Mouse (Mus musculus): ENCODE data around the gene Gcg. TPM values are rescaled to one million over a fixed set of nuclear protein-coding genes. Genes with fewer than 3 reads are reported as not detected.

Gene Gcg
- not detected for polyA plus RNA-seq (2017; shearing (Covaris generic))

GRCm38 (mm10) chr2:62483550-62483949, at the start of gene Gcg:
Gcg (minus strand) TSS chr2:62483650.

Other genes with a start within 250 kb of the Gcg start
- gene Dpp4, start 71.4 kb downstream of the Gcg start, polyA plus RNA-seq (2017; shearing (Covaris generic)), result 100 to 1,000 TPM; 103 to 186 TPM
- gene Fap, start 90.4 kb upstream of the Gcg start, polyA plus RNA-seq (2017; shearing (Covaris generic)), result under 1 TPM; 0.23 to 0.24 TPM
- 10 to 100 TPM; 17.2 to 22.1 TPM for gene Ifih1, start 162.6 kb upstream of the Gcg start, polyA plus RNA-seq (2017; shearing (Covaris generic))
- gene Gca, start 180.6 kb upstream of the Gcg start, polyA plus RNA-seq (2017; shearing (Covaris generic)), result 1 to 10 TPM in 1 of 2 experiments, under 1 TPM in 1; 0.81 to 1.2 TPM